Mouse (Mus musculus) liver, postnatal 0 days (tissue): ENCODE results near the gene Cdrt4.

Experiments
- CTCF ChIP-seq: sonication (generic); IDR thresholded peaks from 2 replicates; pipeline ENCODE4 v1.5.1; 2016; ENCODE audit warnings: antibody characterized with exemption, low read depth
- EP300 ChIP-seq: IDR thresholded peaks from 2 replicates; pipeline ENCODE4 v1.6.1; 2016; ENCODE audit warnings: antibody characterized with exemption, low read depth, mild to moderate bottlenecking

DNA sequence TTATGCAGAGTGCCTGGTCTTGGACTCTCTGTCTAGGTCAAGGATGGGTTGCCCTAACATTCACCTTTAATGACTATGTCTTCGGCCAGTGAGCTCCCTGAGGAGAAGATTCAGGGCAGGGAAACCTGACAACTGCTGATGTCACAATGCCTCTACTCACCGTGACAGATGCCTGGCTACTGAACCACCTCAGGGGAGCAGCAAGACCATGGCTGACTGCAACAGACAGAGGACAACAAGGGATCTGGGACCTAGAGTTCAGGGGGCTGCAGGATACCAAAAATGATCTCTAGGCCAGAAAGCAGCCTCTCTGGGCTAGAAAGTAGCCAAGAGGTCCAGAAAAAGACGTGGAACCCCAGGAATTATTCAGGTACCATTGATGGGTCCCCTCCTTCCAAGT, at the start of gene Cdrt4:
- TF ChIP-seq CTCF (no peak), EP300 (no peak)
